Mouse (Mus musculus) adrenal gland, adult 2 months (tissue): ENCODE data around the gene Rac1. TPM values are rescaled to one million over a fixed set of nuclear protein-coding genes. Genes with fewer than 3 reads are reported as not detected.
"Not testable (repeated sequence)": the region's sequence is repeated elsewhere in the genome, so short reads cannot be mapped to it uniquely, and the experiment has no call there.

Experiments
- DNase-seq: peaks from one replicate; pipeline ENCODE4 v3.0.0; 2021
- polyA plus RNA-seq: library from polyadenylated mRNA; depleted of rRNA; stranded (reverse); fragments of >200 nt; gene quantifications from 2 replicates; pipeline ENCODE4 v1.2.3, GENCODE M21; 2012
- total RNA-seq, 2 experiments: library from RNA; stranded (reverse); gene quantifications; 2 replicates each; pipeline ENCODE4 v1.2.3; 2021

Rac1 gene
- total and polyA plus RNA-seq, 3 experiments: 98.1 to 359 (median 349) TPM

- DNase-seq: peak; percentile 44
Observed at GRCm38 (mm10) chr5:143526698-143527331, 1.0 kb downstream of the Rac1 start.

- DNase-seq: no peak
Observed at GRCm38 (mm10) chr5:143525454-143526225, 2.2 kb downstream of the Rac1 start.

- no peak for DNase-seq
Observed at GRCm38 (mm10) chr5:143522882-143523281, 5.0 kb downstream of the Rac1 start.

GRCm38 (mm10) chr5:143520415-143520814, 7.4 kb downstream of the Rac1 start:
- no peak for DNase-seq

- peak; percentile 66 for DNase-seq
Observed at GRCm38 (mm10) chr5:143518045-143518591, 9.7 kb downstream of the Rac1 start.

GRCm38 (mm10) chr5:143517436-143517835, 10.4 kb downstream of the Rac1 start:
- DNase-seq: no peak

- no peak for DNase-seq
Observed at GRCm38 (mm10) chr5:143517005-143517404, 10.8 kb downstream of the Rac1 start.

GRCm38 (mm10) chr5:143514878-143515277, 13.0 kb downstream of the Rac1 start:
- DNase-seq: no peak

- DNase-seq: no peak
Observed at GRCm38 (mm10) chr5:143512305-143512704, 15.5 kb downstream of the Rac1 start.

GRCm38 (mm10) chr5:143511577-143511976, 16.3 kb downstream of the Rac1 start:
- DNase-seq: no peak

- no peak for DNase-seq
Observed at GRCm38 (mm10) chr5:143509737-143510136, 18.1 kb downstream of the Rac1 start.

- DNase-seq: no peak
Observed at GRCm38 (mm10) chr5:143509294-143509693, 18.5 kb downstream of the Rac1 start.

GRCm38 (mm10) chr5:143505545-143505944, 22.3 kb downstream of the Rac1 start:
- DNase-seq: no peak

- DNase-seq: no peak
Observed at GRCm38 (mm10) chr5:143505056-143505455, 22.8 kb downstream of the Rac1 start.

GRCm38 (mm10) chr5:143504453-143504852, 23.4 kb downstream of the Rac1 start:
- DNase-seq: no peak

- DNase-seq: no peak
Observed at GRCm38 (mm10) chr5:143503740-143504139, 24.1 kb downstream of the Rac1 start.

- DNase-seq: no peak
Observed at GRCm38 (mm10) chr5:143502899-143503557, 24.8 kb downstream of the Rac1 start.

- no peak for DNase-seq
Observed at GRCm38 (mm10) chr5:143501649-143502048, 26.2 kb downstream of the Rac1 start.

- no peak for DNase-seq
Observed at GRCm38 (mm10) chr5:143501140-143501539, 26.7 kb downstream of the Rac1 start.

GRCm38 (mm10) chr5:143500711-143501110, 27.1 kb downstream of the Rac1 start:
- DNase-seq: not testable (repeated sequence)

- no peak for DNase-seq
Observed at GRCm38 (mm10) chr5:143499686-143500085, 28.1 kb downstream of the Rac1 start.

- no peak for DNase-seq
Observed at GRCm38 (mm10) chr5:143499197-143499596, 28.6 kb downstream of the Rac1 start.

GRCm38 (mm10) chr5:143497451-143497850, 30.4 kb downstream of the Rac1 start:
- DNase-seq: no peak
